Mouse (Mus musculus): ENCODE data around the gene A630010A05Rik. TPM values are rescaled to one million over a fixed set of nuclear protein-coding genes. Genes with fewer than 3 reads are reported as not detected.
"Not testable (repeated sequence)": the region's sequence is repeated elsewhere in the genome, so short reads cannot be mapped to it uniquely, and the experiment has no call there.

Gene A630010A05Rik
- total RNA-seq (2015; ENCODE audit: low replicate concordance) (not detected in 2 replicates), total RNA-seq (2017; ENCODE audit: low replicate concordance) (0.28 TPM in 1 of 2 replicates, not detected in the other)

GRCm38 (mm10) chr16:14562017-14562416 is at the start of gene A630010A05Rik:
TSS of gene A630010A05Rik (plus strand) at chr16:14562317.
- ATAC-seq (replicated peaks; ENCODE audit: low FRiP score, poor library complexity, severe bottlenecking) = no peak

GRCm38 (mm10) chr16:14535766-14536165 is 26.4 kb upstream of the A630010A05Rik start:
- no peak for ATAC-seq (replicated peaks; ENCODE audit: low FRiP score, poor library complexity, severe bottlenecking)

- not testable (repeated sequence) for ATAC-seq (replicated peaks; ENCODE audit: low FRiP score, poor library complexity, severe bottlenecking)
These were observed 4.9 kb upstream of the A630010A05Rik start for GRCm38 (mm10) chr16:14557191-14557590.

Other genes with a start within 250 kb of the A630010A05Rik start
- gene Fopnl, start 244.9 kb upstream of the A630010A05Rik start, total RNA-seq (2015; ENCODE audit: low replicate concordance) = 25.4 and 37.0 TPM in 2 replicates
- 12.0 and 15.2 TPM in 2 replicates for gene Fopnl, start 244.9 kb upstream of the A630010A05Rik start, total RNA-seq (2017; ENCODE audit: low replicate concordance)
- 3.6 and 18.3 TPM in 2 replicates for gene Abcc1, start 200.8 kb upstream of the A630010A05Rik start, total RNA-seq (2015; ENCODE audit: low replicate concordance)
- gene Abcc1, start 200.8 kb upstream of the A630010A05Rik start, total RNA-seq (2017; ENCODE audit: low replicate concordance) = 3.2 and 5.0 TPM in 2 replicates

Data from erythroblast, adult 5-6 weeks (primary cell).